Mouse (Mus musculus): Measurements from ENCODE around the gene Poldip3. TPM values are rescaled to one million over a fixed set of nuclear protein-coding genes. Genes with fewer than 3 reads are reported as not detected.

Poldip3 gene
- total RNA-seq, 2 experiments from 2014 or later, result 35.7 to 52.5 TPM

GRCm38 (mm10) chr15:83166642-83167041, 17.5 kb upstream of the Poldip3 start:
- ATAC-seq (replicated peaks; ENCODE audit: low FRiP score, poor library complexity, severe bottlenecking), result no peak

DNA sequence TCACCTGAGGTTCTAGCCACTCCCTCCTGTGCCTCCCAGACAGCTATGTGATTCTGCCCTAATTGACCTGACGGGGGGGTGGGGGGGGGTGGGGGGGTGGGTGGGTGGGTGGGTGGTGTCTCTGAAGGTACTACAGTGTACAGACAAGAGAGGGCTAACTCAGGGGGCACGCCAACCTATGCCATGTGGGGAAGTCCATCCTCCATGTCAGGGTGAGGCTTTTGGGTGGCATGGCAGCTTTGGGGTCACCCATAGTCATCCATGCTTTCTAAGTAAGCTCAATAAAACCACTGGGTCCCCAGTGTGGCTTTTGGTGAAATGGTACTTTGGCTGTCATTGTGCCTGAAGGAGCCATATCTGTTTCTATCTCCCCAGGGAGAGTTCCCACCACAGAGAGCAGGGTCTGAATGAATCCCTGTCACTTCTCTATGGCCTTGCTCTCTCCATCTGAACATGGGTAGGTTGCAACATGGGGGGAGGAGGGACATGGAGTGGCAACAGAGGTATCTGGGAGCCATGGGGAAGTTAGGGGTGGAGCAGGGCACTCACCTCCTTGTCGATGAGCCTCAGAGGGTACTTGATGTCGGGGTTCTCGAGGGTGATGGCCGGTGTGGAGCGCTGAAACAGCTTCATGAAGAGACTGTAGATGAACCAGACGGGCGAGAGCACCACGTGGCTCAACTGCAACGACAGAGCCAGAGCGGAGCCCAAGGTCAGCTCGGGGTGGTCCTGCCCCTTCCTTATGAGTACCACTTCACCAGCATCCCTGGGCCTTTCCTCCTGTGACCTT, 16.5 kb upstream of the Poldip3 start:
- ATAC-seq (replicated peaks; ENCODE audit: low FRiP score, poor library complexity, severe bottlenecking), result no peak

- ATAC-seq (replicated peaks; ENCODE audit: low FRiP score, poor library complexity, severe bottlenecking), result peak; percentile 18; the same call in 1 of the 2 replicates
Measured at GRCm38 (mm10) chr15:83164971-83165471, 15.8 kb upstream of the Poldip3 start.

DNA sequence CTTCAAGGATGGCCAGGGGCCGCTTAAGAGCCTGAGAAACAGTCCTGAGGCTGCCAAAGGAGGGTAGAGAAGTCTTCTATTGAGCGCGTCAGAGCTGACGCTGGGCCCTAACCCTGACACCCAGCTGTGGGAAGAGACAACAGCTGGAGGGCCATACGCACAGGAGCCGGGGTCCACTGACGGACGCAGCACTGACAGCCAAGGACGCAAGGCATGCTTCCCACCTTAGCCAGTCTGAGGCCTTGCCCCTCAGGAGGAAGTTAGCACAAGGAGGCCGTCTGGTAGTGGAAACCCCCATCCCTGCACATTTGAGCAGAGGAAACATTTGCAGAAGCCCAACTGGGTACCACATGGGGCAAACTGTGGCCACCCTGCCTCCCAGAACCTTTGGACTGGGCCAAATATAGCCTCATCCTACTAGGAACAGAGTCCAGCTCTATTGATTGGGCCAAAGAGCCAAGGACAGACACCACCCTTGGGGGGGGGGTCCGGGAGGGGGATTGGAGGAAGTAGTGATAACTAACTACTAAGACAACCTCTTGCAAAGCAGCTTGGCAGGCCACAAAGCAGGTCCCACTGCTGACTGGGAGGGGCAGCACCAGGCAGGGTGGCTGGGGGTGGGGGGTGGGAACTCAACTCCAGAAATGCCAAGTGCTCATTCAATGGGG, 13.8 kb upstream of the Poldip3 start:
- no peak for ATAC-seq (replicated peaks; ENCODE audit: low FRiP score, poor library complexity, severe bottlenecking)

DNA sequence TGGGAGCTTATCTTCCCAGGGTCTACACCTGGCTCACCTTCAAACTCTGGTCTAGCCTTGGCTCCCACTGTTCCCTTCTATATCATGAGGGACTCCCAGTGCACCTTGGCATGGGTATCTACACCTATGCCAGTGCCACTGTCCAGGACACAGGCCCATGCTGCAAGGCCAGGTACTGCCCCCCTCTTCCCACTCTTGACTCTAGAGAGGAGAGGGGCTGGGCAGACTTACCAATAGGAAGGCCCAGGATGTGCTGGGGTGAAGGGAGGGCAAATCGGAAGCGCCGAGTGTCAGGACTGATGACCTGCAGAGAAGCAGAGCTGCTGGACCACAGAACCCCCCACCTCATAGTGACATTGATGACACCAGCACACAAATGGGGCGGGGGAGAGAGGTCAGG, 12.8 kb upstream of the Poldip3 start:
- no peak for ATAC-seq (replicated peaks; ENCODE audit: low FRiP score, poor library complexity, severe bottlenecking)

DNA sequence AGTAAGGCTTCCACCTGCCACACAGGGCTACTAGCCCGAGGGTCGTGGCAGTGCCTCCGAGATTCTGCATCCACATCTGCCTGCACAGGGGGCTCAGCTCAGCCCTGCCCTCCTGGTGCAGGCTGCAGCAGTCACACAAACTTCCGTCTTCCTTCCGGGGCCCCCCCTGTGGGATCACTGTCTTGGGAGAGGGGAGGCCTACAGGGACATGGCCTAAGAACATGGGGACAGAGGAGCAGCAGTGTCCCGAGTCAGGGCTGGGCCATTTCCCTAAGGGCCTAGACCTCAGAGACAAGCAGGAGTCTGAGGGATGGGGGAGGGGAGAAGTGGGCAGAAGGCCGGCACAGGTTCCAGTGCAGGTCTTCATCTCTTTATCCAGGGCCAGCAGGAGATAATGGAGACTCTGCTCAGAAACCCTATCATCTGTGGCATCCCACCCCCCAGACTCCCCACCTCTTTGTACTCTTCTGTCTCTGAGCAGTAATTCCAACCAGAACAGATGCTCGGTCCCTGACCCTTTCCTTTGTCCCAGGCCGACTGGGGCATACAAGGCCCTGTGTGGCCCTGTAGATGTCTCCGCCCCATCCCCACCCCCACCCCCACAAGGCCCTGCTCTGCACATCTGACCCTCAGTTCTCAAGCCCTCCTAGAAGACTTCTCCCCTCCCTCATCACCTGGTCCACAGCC, 12.0 kb upstream of the Poldip3 start:
- no peak for ATAC-seq (replicated peaks; ENCODE audit: low FRiP score, poor library complexity, severe bottlenecking)

DNA sequence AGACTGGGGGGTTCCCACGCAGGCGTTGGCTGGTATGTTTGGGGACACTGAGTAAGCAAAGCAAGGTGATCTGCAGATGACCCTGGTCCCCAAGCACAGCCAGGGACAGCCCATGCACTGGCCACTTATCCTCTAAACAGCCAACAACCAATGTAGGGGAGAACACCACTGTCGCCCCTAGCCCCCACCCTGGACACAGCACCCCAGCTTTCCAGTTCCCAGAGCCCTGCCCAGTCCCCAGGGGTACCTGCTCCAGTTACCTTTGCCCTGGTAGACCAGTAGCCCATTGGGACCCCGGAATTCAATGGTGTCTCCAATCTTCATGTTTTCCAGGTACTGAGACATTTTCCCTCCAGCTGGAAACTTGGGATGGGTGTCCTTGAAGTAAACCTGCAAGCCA, 11.4 kb upstream of the Poldip3 start:
- ATAC-seq (replicated peaks; ENCODE audit: low FRiP score, poor library complexity, severe bottlenecking), result no peak

- no peak for ATAC-seq (replicated peaks; ENCODE audit: low FRiP score, poor library complexity, severe bottlenecking)
Measured at GRCm38 (mm10) chr15:83159823-83160222, 10.6 kb upstream of the Poldip3 start.

- 0 out of 2 replicates have a peak, but pooled peaks have one; percentile 20 for ATAC-seq (replicated peaks; ENCODE audit: low FRiP score, poor library complexity, severe bottlenecking)
Measured at GRCm38 (mm10) chr15:83158587-83159160, 9.5 kb upstream of the Poldip3 start.

DNA sequence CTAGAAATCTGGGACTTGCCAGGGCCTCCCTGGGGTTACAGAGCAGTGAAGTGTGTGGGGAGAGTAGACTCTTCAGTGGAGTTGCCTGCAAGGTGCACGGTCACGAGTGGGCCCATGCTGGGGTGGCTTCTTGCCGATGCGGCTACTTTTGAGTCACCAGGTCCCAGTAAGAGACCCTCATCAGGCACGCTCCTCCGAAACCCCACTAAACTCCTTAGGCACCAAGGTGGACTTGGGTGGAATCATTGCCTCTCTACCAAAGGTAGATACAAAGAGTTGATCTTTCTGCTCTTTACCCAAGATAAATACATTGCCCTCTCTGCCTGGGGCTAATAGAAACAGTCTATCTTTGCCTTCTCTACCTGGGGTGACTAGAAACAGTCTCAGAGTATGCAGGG, 8.5 kb upstream of the Poldip3 start:
- ATAC-seq (replicated peaks; ENCODE audit: low FRiP score, poor library complexity, severe bottlenecking), result no peak

GRCm38 (mm10) chr15:83156929-83157666, 7.9 kb upstream of the Poldip3 start:
- ATAC-seq (replicated peaks; ENCODE audit: low FRiP score, poor library complexity, severe bottlenecking), result peak; percentile 50; the same call in 1 of the 2 replicates

DNA sequence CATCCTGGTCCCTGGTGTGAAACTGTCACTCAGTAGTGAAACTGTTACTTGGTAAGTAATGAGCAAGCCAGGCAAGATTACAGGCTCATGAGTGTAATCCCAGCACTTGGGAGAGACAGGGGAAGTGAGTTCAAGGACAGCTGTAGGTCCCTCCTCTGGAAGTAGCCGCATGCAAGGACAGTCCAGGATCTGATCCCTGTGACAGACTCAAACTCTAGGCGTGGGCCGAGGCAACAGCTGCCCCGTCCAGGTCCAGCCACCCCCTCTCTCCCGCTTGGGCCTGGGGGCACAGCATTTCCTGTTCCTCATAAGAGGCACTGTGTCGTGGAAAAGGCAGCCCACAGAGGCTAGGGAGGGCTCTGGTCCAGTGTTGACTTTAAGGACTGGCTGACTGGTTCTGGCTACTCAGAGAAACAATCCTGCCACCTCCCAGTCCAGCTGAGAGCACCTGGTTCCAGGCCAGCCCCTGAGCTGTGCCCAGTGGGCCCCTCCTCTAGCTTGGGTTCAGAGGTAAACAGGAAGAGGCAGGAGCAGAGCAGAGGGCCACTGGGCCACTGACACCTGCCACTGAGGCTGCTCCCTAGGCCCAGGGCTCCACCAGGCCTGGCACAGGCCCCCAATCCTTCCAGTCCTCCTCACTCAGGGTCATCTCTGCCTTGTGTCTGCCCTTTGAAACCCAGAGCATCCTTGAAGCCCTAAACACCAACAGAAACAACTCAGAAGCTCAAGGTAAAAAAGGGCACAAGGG, 6.7 kb upstream of the Poldip3 start:
- ATAC-seq (replicated peaks; ENCODE audit: low FRiP score, poor library complexity, severe bottlenecking), result no peak

GRCm38 (mm10) chr15:83154309-83154708, 5.1 kb upstream of the Poldip3 start:
- ATAC-seq (replicated peaks; ENCODE audit: low FRiP score, poor library complexity, severe bottlenecking), result no peak

DNA sequence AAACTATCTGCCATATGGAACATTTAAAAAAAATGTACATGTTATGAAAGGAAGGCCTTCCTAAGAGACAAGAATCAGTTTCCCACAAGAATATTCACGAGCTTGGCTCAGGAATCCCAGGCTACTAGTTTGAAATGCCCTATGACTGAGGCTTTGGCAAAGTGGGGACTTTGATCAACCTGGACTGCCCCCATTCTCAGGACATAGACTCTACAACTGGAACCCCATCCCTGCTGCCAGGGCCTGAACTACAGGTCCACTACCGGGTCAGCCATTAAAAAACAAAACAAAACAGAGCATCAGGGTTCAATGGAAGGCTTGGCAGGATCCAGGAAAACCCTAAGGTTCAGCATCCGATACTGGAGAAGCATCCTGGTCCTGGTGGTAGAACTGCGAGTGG, 1.5 kb upstream of the Poldip3 start:
- ATAC-seq (replicated peaks; ENCODE audit: low FRiP score, poor library complexity, severe bottlenecking), result no peak

DNA sequence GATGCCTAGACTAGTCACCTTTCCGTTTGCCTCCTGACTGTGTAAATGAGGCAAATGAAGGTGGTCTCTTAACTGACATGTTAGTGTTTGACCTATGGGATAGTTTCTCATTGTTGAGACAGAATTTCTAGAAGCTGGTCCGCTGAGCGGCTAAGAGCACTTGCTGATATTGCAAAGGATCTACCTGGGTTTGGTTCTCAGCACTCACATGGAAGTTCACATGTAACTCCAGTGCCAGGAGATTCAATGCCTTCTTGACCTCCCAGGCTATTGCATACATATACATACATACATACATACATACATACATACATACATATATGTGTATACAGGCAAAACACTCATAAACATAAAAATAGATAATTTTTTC, 874 bp upstream of the Poldip3 start:
- ATAC-seq (replicated peaks; ENCODE audit: low FRiP score, poor library complexity, severe bottlenecking), result no peak

DNA sequence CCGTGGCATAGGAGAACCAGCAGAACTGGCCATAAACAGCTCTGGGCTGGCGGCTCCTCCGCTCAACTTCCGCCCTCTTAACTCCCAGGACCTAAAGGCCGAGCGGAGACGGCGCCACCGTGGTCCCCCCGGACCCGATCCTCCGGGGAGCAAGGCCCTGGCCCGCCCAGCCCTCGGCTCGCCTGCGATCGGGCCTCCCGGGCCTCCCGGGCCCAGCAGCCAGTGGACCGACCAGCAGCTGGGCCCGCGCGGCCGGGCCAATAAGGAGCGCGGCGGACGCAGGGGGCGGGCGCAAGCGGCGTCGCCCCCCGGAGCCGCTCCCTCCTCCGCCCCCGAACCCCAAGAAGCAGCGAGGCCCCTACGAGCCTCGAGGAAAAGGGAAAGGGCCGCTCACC, 386 bp downstream of the Poldip3 start:
- peak; percentile 64 for ATAC-seq (replicated peaks; ENCODE audit: low FRiP score, poor library complexity, severe bottlenecking)

DNA sequence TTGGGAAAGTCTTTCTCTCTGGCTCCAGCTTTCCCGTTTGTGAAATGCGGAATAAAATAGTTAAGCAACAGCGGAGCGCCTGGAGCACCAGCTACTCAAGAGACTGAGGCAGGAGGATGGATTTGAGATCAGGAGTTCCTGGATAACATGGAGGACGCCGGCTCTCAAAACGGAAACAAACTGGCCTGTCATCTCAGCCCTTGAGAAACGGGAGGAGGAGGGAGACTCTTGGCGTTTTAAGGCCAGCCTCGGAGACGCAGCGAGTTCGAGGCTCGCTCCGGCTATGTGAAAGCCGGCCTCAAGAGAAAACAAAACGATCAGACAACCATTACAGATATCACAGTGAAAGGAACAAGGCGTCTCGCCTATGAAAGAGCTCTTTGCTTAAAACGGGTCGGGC, 789 bp downstream of the Poldip3 start:
- ATAC-seq (replicated peaks; ENCODE audit: low FRiP score, poor library complexity, severe bottlenecking), result peak; percentile 19; the same call in 1 of the 2 replicates

DNA sequence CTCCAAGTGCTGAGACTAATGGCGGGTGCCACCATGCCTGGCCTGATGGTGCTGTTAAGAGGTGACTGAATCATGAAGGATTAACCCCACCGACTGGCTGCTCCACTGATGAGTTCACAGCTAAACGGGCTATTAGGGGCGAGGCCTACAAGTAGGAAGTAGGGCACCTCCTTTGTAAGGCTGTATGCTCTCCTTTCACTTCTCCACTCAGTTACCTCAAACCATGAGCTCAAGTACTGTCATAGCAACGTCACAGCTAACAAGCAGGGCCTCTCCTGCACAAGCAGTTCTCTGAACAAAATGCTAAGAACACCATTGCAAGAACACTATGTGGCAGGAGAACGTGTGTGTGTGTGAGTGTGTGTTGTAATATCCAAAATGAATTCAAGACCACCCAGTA, 3.6 kb downstream of the Poldip3 start:
- ATAC-seq (replicated peaks; ENCODE audit: low FRiP score, poor library complexity, severe bottlenecking), result no peak

DNA sequence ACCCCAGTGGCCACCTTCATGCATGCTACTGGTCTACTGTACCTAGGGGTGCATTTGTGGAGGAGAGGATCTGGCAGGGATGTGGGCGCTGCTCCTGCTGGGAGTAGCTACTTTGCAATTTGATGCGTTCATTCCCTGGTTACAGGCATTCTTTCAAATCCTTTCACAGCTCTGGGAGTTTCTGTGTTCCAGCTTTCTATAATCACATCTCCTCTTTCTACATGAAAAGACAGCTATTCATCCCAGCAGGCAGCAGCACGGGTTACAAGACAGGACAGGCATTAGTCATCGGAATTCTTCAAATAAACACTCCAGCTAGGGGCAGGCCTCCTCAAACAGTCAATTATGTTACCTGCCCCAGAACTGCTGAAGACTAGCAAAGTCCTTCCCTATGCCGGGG, 6.3 kb downstream of the Poldip3 start:
- no peak for ATAC-seq (replicated peaks; ENCODE audit: low FRiP score, poor library complexity, severe bottlenecking)
